Mouse (Mus musculus) G1E (cell line): ENCODE results near the gene Prtg.

Experiments
- CTCF ChIP-seq: IDR thresholded peaks from 2 replicates; pipeline ENCODE4 v1.5.1; 2012; ENCODE audit warnings: low read depth, low read length, inconsistent platforms, mixed read lengths
- GATA1 ChIP-seq: IDR thresholded peaks from 2 replicates; pipeline ENCODE4 v1.6.1; 2012; ENCODE audit warnings: borderline replicate concordance, low read length, inconsistent platforms, mixed read lengths
- GATA2 ChIP-seq: IDR thresholded peaks from 2 replicates; pipeline ENCODE4 v1.6.1; 2012; ENCODE audit warnings: low read depth, low read length, inconsistent platforms, borderline replicate concordance
- TAL1 ChIP-seq: conservative IDR thresholded peaks from 2 replicates; pipeline ENCODE4 v1.6.1; 2012; ENCODE audit warnings: low read depth, low read length, inconsistent platforms, mixed read lengths

DNA sequence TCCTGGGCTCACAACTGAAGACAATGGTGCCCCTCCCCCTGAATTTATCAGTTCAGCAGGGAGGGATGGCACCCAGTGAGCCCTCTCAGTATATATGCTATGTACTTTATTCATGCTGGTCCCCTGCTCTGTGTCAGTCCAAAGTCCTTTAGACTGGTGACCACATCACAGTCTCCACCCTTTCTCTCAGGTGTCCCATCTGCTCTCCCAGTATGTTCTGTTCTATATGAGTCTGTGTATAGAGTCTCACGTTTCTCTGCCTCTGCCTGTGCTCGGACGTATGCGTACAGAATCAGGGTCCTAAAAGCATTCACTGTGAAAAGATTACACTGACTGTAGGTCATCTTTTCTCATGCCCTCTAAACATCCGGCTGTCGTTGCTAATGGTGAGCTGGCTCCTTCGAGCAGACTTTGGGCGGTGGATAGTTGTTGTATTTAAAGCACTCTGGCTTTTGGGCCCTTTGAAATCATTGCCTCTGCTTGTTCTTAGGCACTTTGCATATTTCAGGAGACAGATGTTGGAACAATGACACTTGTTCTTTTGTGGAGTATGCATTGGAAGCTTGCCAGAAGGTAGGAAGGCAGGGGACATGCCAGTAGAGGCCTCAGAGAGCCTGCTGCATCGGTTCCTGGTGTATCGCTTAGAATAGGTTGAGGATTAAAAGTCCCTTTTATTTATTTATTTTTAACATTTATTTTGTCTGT, 27.5 kb downstream of the Prtg start:
- TF ChIP-seq GATA2, result no peak
- TF ChIP-seq CTCF, result no peak
- TF ChIP-seq TAL1, result no peak
- no peak for TF ChIP-seq GATA1
